Mouse (Mus musculus): ENCODE results near the gene Pnmal2. TPM values are rescaled to one million over a fixed set of nuclear protein-coding genes. Genes with fewer than 3 reads are reported as not detected.

Pnmal2 gene
- polyA plus RNA-seq, 1 experiment from 2014 or later, result 3.3 TPM

GRCm38 (mm10) chr7:16995345-16995744 lies 50.9 kb downstream of the Pnmal2 start:
- Histone ChIP-seq H3K4me3 (ENCODE audit: low read depth, low read length) (peak overlapping the region; percentile 45), H3K4me2 (replicated peaks; ENCODE audit: low read depth) (peak overlapping the region; percentile 68), H3K27me3 (replicated peaks; ENCODE audit: control insufficient read depth, insufficient read depth, low read length) (no peaks in the 10 kb centered on the region), H3K9me3 (ENCODE audit: control insufficient read depth) (no peaks in the 10 kb centered on the region), H3K27ac (ENCODE audit: low read depth, low read length) (no peak overlapping the region), H3K9ac (ENCODE audit: low read depth, low read length) (no peak overlapping the region), H3K4me1 (replicated peaks; ENCODE audit: control insufficient read depth, insufficient read depth, low read length) (0 out of 2 replicates have a peak, but pooled peaks cover 7% of the 10 kb centered on the region), H3K36me3 (ENCODE audit: control insufficient read depth, insufficient read depth) (peaks cover 3% of the 10 kb centered on the region; the same call in 1 of the 2 replicates)
- no peak for ATAC-seq
- TF ChIP-seq CTCF (IDR thresholded peaks at IDR 0.05; ENCODE audit: low read depth), result no peak
- 69% methylated on average over 4 of the region's 4 CpGs for WGBS

Other genes starting within 250 kb of the Pnmal2 start
- gene Ceacam9, start 222.8 kb upstream of the Pnmal2 start, polyA plus RNA-seq (2015; fragmentation: Nextera tagmentation; extraction: Ambion mirVana), result not detected in 2 replicates
- 316 and 329 TPM in 2 replicates for gene Ap2s1, start 206.3 kb upstream of the Pnmal2 start, polyA plus RNA-seq (2015; fragmentation: Nextera tagmentation; extraction: Ambion mirVana)
- 19.8 and 22.8 TPM in 2 replicates for gene Slc1a5, start 163.3 kb upstream of the Pnmal2 start, polyA plus RNA-seq (2015; fragmentation: Nextera tagmentation; extraction: Ambion mirVana)
- gene Strn4, start 128.8 kb upstream of the Pnmal2 start, polyA plus RNA-seq (2015; fragmentation: Nextera tagmentation; extraction: Ambion mirVana), result 33.7 and 35.8 TPM in 2 replicates
- gene Fkrp, start 128.0 kb upstream of the Pnmal2 start, polyA plus RNA-seq (2015; fragmentation: Nextera tagmentation; extraction: Ambion mirVana), result 12.3 and 12.7 TPM in 2 replicates
- 9.2 and 11.2 TPM in 2 replicates for gene Prkd2, start 101.8 kb upstream of the Pnmal2 start, polyA plus RNA-seq (2015; fragmentation: Nextera tagmentation; extraction: Ambion mirVana)
- gene Dact3, start 69.4 kb upstream of the Pnmal2 start, polyA plus RNA-seq (2015; fragmentation: Nextera tagmentation; extraction: Ambion mirVana), result 3.4 and 3.7 TPM in 2 replicates
- 4.7 and 5.3 TPM in 2 replicates for gene Gng8, start 52.9 kb upstream of the Pnmal2 start, polyA plus RNA-seq (2015; fragmentation: Nextera tagmentation; extraction: Ambion mirVana)
- 1.7 and 1.8 TPM in 2 replicates for gene Ptgir, start 38.2 kb upstream of the Pnmal2 start, polyA plus RNA-seq (2015; fragmentation: Nextera tagmentation; extraction: Ambion mirVana)
- 236 and 241 TPM in 2 replicates for gene Calm3, start 20.6 kb upstream of the Pnmal2 start, polyA plus RNA-seq (2015; fragmentation: Nextera tagmentation; extraction: Ambion mirVana)
- 2.0 and 2.2 TPM in 2 replicates for gene Pnmal1, start 15.0 kb downstream of the Pnmal2 start, polyA plus RNA-seq (2015; fragmentation: Nextera tagmentation; extraction: Ambion mirVana)
- 0.09 and 0.10 TPM in 2 replicates for gene Gm42372, start 38.4 kb downstream of the Pnmal2 start, polyA plus RNA-seq (2015; fragmentation: Nextera tagmentation; extraction: Ambion mirVana)
- gene Ccdc8, start 48.0 kb downstream of the Pnmal2 start, polyA plus RNA-seq (2015; fragmentation: Nextera tagmentation; extraction: Ambion mirVana), result 3.6 and 4.0 TPM in 2 replicates
- 44.4 and 45.0 TPM in 2 replicates for gene Ppp5c, start 83.2 kb downstream of the Pnmal2 start, polyA plus RNA-seq (2015; fragmentation: Nextera tagmentation; extraction: Ambion mirVana)
- 15.9 and 18.4 TPM in 2 replicates for gene Hif3a, start 117.7 kb downstream of the Pnmal2 start, polyA plus RNA-seq (2015; fragmentation: Nextera tagmentation; extraction: Ambion mirVana)
- 0.33 and 0.46 TPM in 2 replicates for gene Psg16, start 129.4 kb downstream of the Pnmal2 start, polyA plus RNA-seq (2015; fragmentation: Nextera tagmentation; extraction: Ambion mirVana)
- not detected in 2 replicates for gene Ceacam3, start 205.6 kb downstream of the Pnmal2 start, polyA plus RNA-seq (2015; fragmentation: Nextera tagmentation; extraction: Ambion mirVana)